ENCODE assay signal across 19 mouse cellular contexts in genomic region chrX:12493916-12494315, GRCm38 (mm10).
"Had no signal": no experiment of that assay in that cellular context is flagged by ENCODE, and none has a peak within 500 bp of the region (broad histone marks: within the 10 kb centered on the region; RNA-seq: fewer than 3 reads in every experiment).

No protein-coding gene starts in this region.

- H3K27me3 ChIP-seq: midbrain, embryonic 12.5 days; midbrain, embryonic 15.5 days; neural tube, embryonic 12.5 days; neural tube, embryonic 15.5 days had no signal

- H3K9ac ChIP-seq: kidney, embryonic 15.5 days; limb, embryonic 12.5 days; limb, embryonic 15.5 days; liver, embryonic 14.5 days; liver, postnatal 0 days; lung, embryonic 14.5 days; midbrain, embryonic 12.5 days; midbrain, embryonic 15.5 days; neural tube, embryonic 12.5 days; neural tube, embryonic 15.5 days had no signal

- DNase-seq: kidney, postnatal 36 days; liver, postnatal 0 days; right cerebral cortex, postnatal 14 days; right cerebral cortex, postnatal 4 days; thymus, adult 2 months; thymus, postnatal 4 days had no signal

- ATAC-seq: liver, postnatal 0 days; lung, postnatal 0 days had no signal

- H3K27ac ChIP-seq: kidney, embryonic 15.5 days; limb, embryonic 12.5 days; limb, embryonic 15.5 days; liver, embryonic 14.5 days; macrophage; midbrain, embryonic 12.5 days; midbrain, embryonic 15.5 days; neural tube, embryonic 12.5 days; neural tube, embryonic 15.5 days; stomach, postnatal 0 days had no signal

- H3K36me3 ChIP-seq: kidney, embryonic 15.5 days; limb, embryonic 12.5 days; limb, embryonic 15.5 days; midbrain, embryonic 12.5 days; midbrain, embryonic 15.5 days; neural tube, embryonic 12.5 days; neural tube, embryonic 15.5 days had no signal

- H3K9me3 ChIP-seq: kidney, embryonic 15.5 days; limb, embryonic 12.5 days; limb, embryonic 15.5 days; midbrain, embryonic 12.5 days; midbrain, embryonic 15.5 days; neural tube, embryonic 12.5 days; neural tube, embryonic 15.5 days had no signal

- H3K4me1 ChIP-seq: megakaryocyte, embryonic 14.5 days; midbrain, embryonic 12.5 days; midbrain, embryonic 15.5 days; neural tube, embryonic 12.5 days had no signal

- H3K4me3 ChIP-seq: kidney, embryonic 15.5 days; limb, embryonic 12.5 days; limb, embryonic 15.5 days; megakaryocyte, embryonic 14.5 days; midbrain, embryonic 12.5 days; midbrain, embryonic 15.5 days; neural tube, embryonic 12.5 days; neural tube, embryonic 15.5 days had no signal
